Mouse (Mus musculus): ENCODE measurements around the gene Psmb6. TPM values are rescaled to one million over a fixed set of nuclear protein-coding genes. Genes with fewer than 3 reads are reported as not detected.

Psmb6 gene
- polyA plus RNA-seq, 1 experiment = 125 TPM

GRCm38 (mm10) chr11:70539877-70540587 is 14.9 kb downstream of the Psmb6 start, which contains the start of gene Pld2:
TSS of gene Pld2 (plus strand) at chr11:70540064.
- peak within 1 kb of the TSS; percentile 57 for H3K4me3 ChIP-seq (ENCODE audit: extremely low read depth, insufficient read depth, insufficient read length)
- H3K4me1 ChIP-seq (ENCODE audit: control insufficient read depth, insufficient read depth, insufficient read length) = no peaks in the 10 kb centered on the region; the same call in none of the 2 replicates
- no peaks in the 10 kb centered on the region for H3K36me3 ChIP-seq (ENCODE audit: control insufficient read depth, insufficient read depth, low read length)
- DNase-seq (ENCODE audit: low read depth in 1 of 2, low spot score in 2 of 2) = peak; percentile 52 to 79
- H3K27me3 ChIP-seq (ENCODE audit: control insufficient read depth, insufficient read depth, low read length) = peaks cover 4% of the 10 kb centered on the region; the same call in 1 of the 2 replicates
- no peak within 1 kb of the TSS; the same call in 1 of the 2 replicates for H3K27ac ChIP-seq (ENCODE audit: insufficient read depth, low read length)
- TF ChIP-seq POLR2A (IDR thresholded peaks at IDR 0.05; ENCODE audit: low read depth, low read length) (no peak), CTCF (IDR thresholded peaks at IDR 0.05; ENCODE audit: extremely low read depth, insufficient read depth, insufficient read length, insufficient replicate concordance) (peak; percentile 62; the same call in 1 of the 2 replicates)
- WGBS = 1% methylated on average over 64 of the region's 65 CpGs

DNA sequence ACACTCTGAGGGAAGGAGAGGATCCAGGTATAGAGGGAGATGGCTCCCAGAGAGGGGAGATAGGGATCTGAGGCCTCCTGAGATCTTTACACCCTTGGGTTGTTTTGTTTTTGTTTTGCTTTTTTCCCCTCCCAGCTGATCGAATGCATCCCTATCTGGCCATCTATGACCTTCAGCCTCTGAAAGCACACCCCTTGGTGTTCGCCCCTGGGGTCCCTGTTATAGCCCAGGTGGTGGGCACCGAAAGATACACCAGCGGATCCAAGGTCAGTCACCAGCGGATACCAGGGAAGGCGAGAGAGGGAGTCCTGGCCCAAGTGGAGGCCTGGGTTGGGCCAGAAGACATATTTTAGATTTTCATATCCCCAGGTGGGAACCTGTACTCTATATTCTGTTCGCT is 15.8 kb downstream of the Psmb6 start:
- H3K27me3 ChIP-seq (ENCODE audit: control insufficient read depth, insufficient read depth, low read length) = peaks cover 4% of the 10 kb centered on the region; the same call in 1 of the 2 replicates
- no peaks in the 10 kb centered on the region for H3K36me3 ChIP-seq (ENCODE audit: control insufficient read depth, insufficient read depth, low read length)
- WGBS = 83% methylated on average over 7 of the region's 7 CpGs
- H3K4me3 ChIP-seq (ENCODE audit: extremely low read depth, insufficient read depth, insufficient read length) = no peak overlapping the region
- no peak for DNase-seq (ENCODE audit: low read depth in 1 of 2, low spot score in 2 of 2)
- no peak overlapping the region for H3K27ac ChIP-seq (ENCODE audit: insufficient read depth, low read length)
- H3K4me1 ChIP-seq (ENCODE audit: control insufficient read depth, insufficient read depth, insufficient read length) = no peaks in the 10 kb centered on the region; the same call in none of the 2 replicates
- TF ChIP-seq POLR2A (IDR thresholded peaks at IDR 0.05; ENCODE audit: low read depth, low read length) (no peak), CTCF (IDR thresholded peaks at IDR 0.05; ENCODE audit: extremely low read depth, insufficient read depth, insufficient read length, insufficient replicate concordance) (no peak)

DNA sequence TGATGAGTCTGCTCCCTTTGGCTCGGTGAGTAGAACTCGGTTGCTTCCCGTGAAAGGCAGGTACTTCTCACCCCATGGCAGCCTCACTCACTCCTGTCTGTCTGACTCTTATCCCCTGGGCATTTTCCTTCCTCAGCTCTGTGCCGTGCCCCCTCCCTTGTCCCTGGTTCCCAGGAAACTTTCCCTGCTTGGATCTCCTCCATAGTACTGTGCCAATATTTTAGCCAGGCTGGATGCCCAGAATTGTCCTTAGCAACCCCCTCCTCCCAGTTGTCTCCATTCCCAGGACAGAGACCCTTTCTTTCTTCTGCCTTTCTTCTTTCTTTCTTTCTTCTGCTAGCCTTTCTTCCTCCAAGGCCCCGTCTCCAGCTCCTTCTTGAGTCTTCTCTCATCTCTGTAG is 16.2 kb downstream of the Psmb6 start:
- Histone ChIP-seq H3K36me3 (ENCODE audit: control insufficient read depth, insufficient read depth, low read length) (no peaks in the 10 kb centered on the region), H3K4me1 (ENCODE audit: control insufficient read depth, insufficient read depth, insufficient read length) (no peaks in the 10 kb centered on the region; the same call in none of the 2 replicates), H3K27ac (ENCODE audit: insufficient read depth, low read length) (no peak overlapping the region), H3K4me3 (ENCODE audit: extremely low read depth, insufficient read depth, insufficient read length) (no peak overlapping the region), H3K27me3 (ENCODE audit: control insufficient read depth, insufficient read depth, low read length) (peaks cover 4% of the 10 kb centered on the region; the same call in 1 of the 2 replicates)
- DNase-seq (ENCODE audit: low read depth in 1 of 2, low spot score in 2 of 2) = no peak
- WGBS = 86% methylated on average over 5 of the region's 5 CpGs
- TF ChIP-seq CTCF (IDR thresholded peaks at IDR 0.05; ENCODE audit: extremely low read depth, insufficient read depth, insufficient read length, insufficient replicate concordance) (no peak), POLR2A (IDR thresholded peaks at IDR 0.05; ENCODE audit: low read depth, low read length) (no peak)

DNA sequence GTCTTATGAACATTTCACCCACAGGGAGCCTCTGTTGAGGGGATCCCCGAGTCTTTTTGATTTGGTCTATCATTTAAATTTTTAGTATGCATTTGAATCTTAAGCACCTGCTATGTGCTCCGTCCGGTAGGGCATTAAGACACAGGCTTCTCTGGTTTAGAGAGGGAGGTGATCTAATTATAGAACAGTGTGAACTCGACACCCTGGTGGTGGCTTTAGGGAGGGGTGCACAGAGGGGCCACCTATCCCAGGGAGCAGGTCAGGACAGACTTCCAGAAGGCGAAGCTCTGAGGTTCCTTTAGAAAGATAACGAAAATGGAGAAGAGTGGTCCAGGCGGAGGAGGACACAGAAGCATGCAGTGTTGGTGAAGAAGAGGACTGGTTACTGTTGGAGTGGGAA is 19.3 kb downstream of the Psmb6 start:
- H3K36me3 ChIP-seq (ENCODE audit: control insufficient read depth, insufficient read depth, low read length) = no peaks in the 10 kb centered on the region
- WGBS = 67% methylated on average over 7 of the region's 7 CpGs
- peaks cover 4% of the 10 kb centered on the region; the same call in 1 of the 2 replicates for H3K27me3 ChIP-seq (ENCODE audit: control insufficient read depth, insufficient read depth, low read length)
- no peak for DNase-seq (ENCODE audit: low read depth in 1 of 2, low spot score in 2 of 2)
- no peak overlapping the region for H3K4me3 ChIP-seq (ENCODE audit: extremely low read depth, insufficient read depth, insufficient read length)
- no peak overlapping the region for H3K27ac ChIP-seq (ENCODE audit: insufficient read depth, low read length)
- no peaks in the 10 kb centered on the region; the same call in none of the 2 replicates for H3K4me1 ChIP-seq (ENCODE audit: control insufficient read depth, insufficient read depth, insufficient read length)
- no peak for TF ChIP-seq CTCF (IDR thresholded peaks at IDR 0.05; ENCODE audit: extremely low read depth, insufficient read depth, insufficient read length, insufficient replicate concordance)
- TF ChIP-seq POLR2A (IDR thresholded peaks at IDR 0.05; ENCODE audit: low read depth, low read length) = no peak

- no peaks in the 10 kb centered on the region for H3K27me3 ChIP-seq (ENCODE audit: control insufficient read depth, insufficient read depth, low read length)
- H3K4me3 ChIP-seq (ENCODE audit: extremely low read depth, insufficient read depth, insufficient read length) = no peak overlapping the region
- TF ChIP-seq CTCF (IDR thresholded peaks at IDR 0.05; ENCODE audit: extremely low read depth, insufficient read depth, insufficient read length, insufficient replicate concordance) (no peak), POLR2A (IDR thresholded peaks at IDR 0.05; ENCODE audit: low read depth, low read length) (no peak)
- H3K27ac ChIP-seq (ENCODE audit: insufficient read depth, low read length) = no peak overlapping the region
- no peaks in the 10 kb centered on the region for H3K36me3 ChIP-seq (ENCODE audit: control insufficient read depth, insufficient read depth, low read length)
- 95% methylated on average over 8 of the region's 8 CpGs for WGBS
- no peaks in the 10 kb centered on the region for H3K4me1 ChIP-seq (ENCODE audit: control insufficient read depth, insufficient read depth, insufficient read length)
- no peak for DNase-seq (ENCODE audit: low read depth in 1 of 2, low spot score in 2 of 2)
Measured at GRCm38 (mm10) chr11:70551526-70551925, 26.4 kb downstream of the Psmb6 start.

GRCm38 (mm10) chr11:70553940-70554339 is 28.8 kb downstream of the Psmb6 start:
- Histone ChIP-seq H3K36me3 (ENCODE audit: control insufficient read depth, insufficient read depth, low read length) (no peaks in the 10 kb centered on the region), H3K4me3 (ENCODE audit: extremely low read depth, insufficient read depth, insufficient read length) (no peak overlapping the region), H3K27me3 (ENCODE audit: control insufficient read depth, insufficient read depth, low read length) (no peaks in the 10 kb centered on the region), H3K27ac (ENCODE audit: insufficient read depth, low read length) (no peak overlapping the region), H3K4me1 (ENCODE audit: control insufficient read depth, insufficient read depth, insufficient read length) (no peaks in the 10 kb centered on the region)
- no peak for DNase-seq (ENCODE audit: low read depth in 1 of 2, low spot score in 2 of 2)
- 81% methylated on average over 7 of the region's 7 CpGs for WGBS
- no peak for TF ChIP-seq CTCF (IDR thresholded peaks at IDR 0.05; ENCODE audit: extremely low read depth, insufficient read depth, insufficient read length, insufficient replicate concordance)
- TF ChIP-seq POLR2A (IDR thresholded peaks at IDR 0.05; ENCODE audit: low read depth, low read length) = no peak

DNA sequence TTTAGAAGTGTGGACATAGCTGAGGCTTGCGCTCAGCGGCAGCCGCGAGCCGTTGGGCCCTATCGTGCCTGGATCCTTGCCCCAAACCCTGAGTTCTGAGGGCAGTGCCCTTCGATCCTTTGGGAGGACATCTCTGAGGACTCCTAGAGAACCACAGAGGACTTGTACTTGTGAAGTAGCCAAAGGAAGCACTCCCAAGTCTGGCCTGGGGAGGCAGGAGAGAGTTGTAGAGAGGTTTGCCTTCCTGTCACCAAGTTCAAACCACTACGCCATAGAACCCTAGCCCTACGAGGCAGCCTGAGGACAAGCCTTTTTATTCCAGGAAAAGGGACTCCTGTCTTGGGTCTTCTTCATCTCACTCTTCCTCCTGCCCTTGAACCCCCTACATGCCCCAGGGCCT is 32.4 kb downstream of the Psmb6 start:
- Histone ChIP-seq H3K36me3 (ENCODE audit: control insufficient read depth, insufficient read depth, low read length) (no peaks in the 10 kb centered on the region), H3K27me3 (ENCODE audit: control insufficient read depth, insufficient read depth, low read length) (no peaks in the 10 kb centered on the region), H3K4me3 (ENCODE audit: extremely low read depth, insufficient read depth, insufficient read length) (no peak overlapping the region), H3K27ac (ENCODE audit: insufficient read depth, low read length) (no peak overlapping the region), H3K4me1 (ENCODE audit: control insufficient read depth, insufficient read depth, insufficient read length) (peaks cover 6% of the 10 kb centered on the region; the same call in 1 of the 2 replicates)
- DNase-seq (ENCODE audit: low read depth in 1 of 2, low spot score in 2 of 2) = no peak
- 90% methylated on average over 9 of the region's 9 CpGs for WGBS
- TF ChIP-seq POLR2A (IDR thresholded peaks at IDR 0.05; ENCODE audit: low read depth, low read length) = no peak
- TF ChIP-seq CTCF (IDR thresholded peaks at IDR 0.05; ENCODE audit: extremely low read depth, insufficient read depth, insufficient read length, insufficient replicate concordance) = no peak
